Mouse (Mus musculus) ES-CJ7 (cell line): Measurements from ENCODE around the gene Ccdc74a.
A peak's percentile ranks its signal among the peaks of the same experiment; 100 is the strongest.

Experiments
- DNase-seq: peaks from one replicate; pipeline ENCODE4 v3.0.0; 2011; ENCODE audit warnings: low read depth, low spot score

Gene Ccdc74a

GRCm38 (mm10) chr16:17641301-17641700, 5.0 kb upstream of the Ccdc74a start:
- DNase-seq: no peak

GRCm38 (mm10) chr16:17642311-17642710, 4.0 kb upstream of the Ccdc74a start:
- no peak for DNase-seq

GRCm38 (mm10) chr16:17643437-17643990, 2.8 kb upstream of the Ccdc74a start:
- no peak for DNase-seq

- DNase-seq: no peak
Measured at GRCm38 (mm10) chr16:17647156-17647555, 886 bp downstream of the Ccdc74a start.

GRCm38 (mm10) chr16:17647566-17648340, 1.5 kb downstream of the Ccdc74a start:
- DNase-seq: no peak

- peak; percentile 34 for DNase-seq
Measured at GRCm38 (mm10) chr16:17649925-17650605, 3.8 kb downstream of the Ccdc74a start.

- DNase-seq: no peak
Measured at GRCm38 (mm10) chr16:17650711-17651110, 4.4 kb downstream of the Ccdc74a start.

- no peak for DNase-seq
Measured at GRCm38 (mm10) chr16:17652607-17653006, 6.3 kb downstream of the Ccdc74a start.

- DNase-seq: no peak
Measured at GRCm38 (mm10) chr16:17653601-17654000, 7.3 kb downstream of the Ccdc74a start.

GRCm38 (mm10) chr16:17654188-17654795, 8.0 kb downstream of the Ccdc74a start:
- DNase-seq: no peak

- no peak for DNase-seq
Measured at GRCm38 (mm10) chr16:17656212-17656871, 10.1 kb downstream of the Ccdc74a start.

- DNase-seq: no peak
Measured at GRCm38 (mm10) chr16:17665568-17665967, 19.3 kb downstream of the Ccdc74a start.

- DNase-seq: no peak
Measured at GRCm38 (mm10) chr16:17669886-17670285, 23.6 kb downstream of the Ccdc74a start.

GRCm38 (mm10) chr16:17694860-17695259, 48.6 kb downstream of the Ccdc74a start:
- DNase-seq: no peak
